Mouse (Mus musculus): ENCODE data around the gene St6galnac3. TPM values are rescaled to one million over a fixed set of nuclear protein-coding genes. Genes with fewer than 3 reads are reported as not detected.

Gene St6galnac3
- polyA plus RNA-seq, 1 experiment, result not detected

GRCm38 (mm10) chr3:153701172-153701571 is 23.8 kb downstream of the St6galnac3 start:
- Histone ChIP-seq H3K79me2 (ENCODE audit: control insufficient read depth, insufficient read depth) (no peaks in the 10 kb centered on the region), H3K79me3 (ENCODE audit: low read depth) (no peaks in the 10 kb centered on the region), H3K4me3 (ENCODE audit: insufficient read depth, poor library complexity, severe bottlenecking) (no peak overlapping the region), H3K27me3 (ENCODE audit: control insufficient read depth, insufficient read depth, insufficient read length) (no peaks in the 10 kb centered on the region), H3ac (ENCODE audit: control insufficient read depth, insufficient read length, low read depth) (no peak overlapping the region), H3K36me3 (ENCODE audit: control insufficient read depth, insufficient read depth) (no peaks in the 10 kb centered on the region)
- TF ChIP-seq CTCF (IDR thresholded peaks at IDR 0.05; ENCODE audit: control insufficient read depth, insufficient read depth, insufficient read length) (no peak), USF1 (IDR thresholded peaks at IDR 0.05; ENCODE audit: low read depth) (no peak), MYOD1 (IDR thresholded peaks at IDR 0.05; ENCODE audit: control insufficient read depth, insufficient read length, low read depth) (no peak), MYOG (IDR thresholded peaks at IDR 0.05; ENCODE audit: control insufficient read depth, extremely low read depth, insufficient read length) (no peak), FOSL1 (IDR thresholded peaks at IDR 0.05; ENCODE audit: insufficient read depth, low read length, poor library complexity, severe bottlenecking) (no peak), MAX (IDR thresholded peaks at IDR 0.05) (no peak), CEBPB (IDR thresholded peaks at IDR 0.05; ENCODE audit: low read depth) (no peak)

GRCm38 (mm10) chr3:153699086-153699485 is 25.9 kb downstream of the St6galnac3 start:
- H3K36me3 ChIP-seq (ENCODE audit: control insufficient read depth, insufficient read depth), result no peaks in the 10 kb centered on the region
- no peak overlapping the region for H3ac ChIP-seq (ENCODE audit: control insufficient read depth, insufficient read length, low read depth)
- H3K79me3 ChIP-seq (ENCODE audit: low read depth), result no peaks in the 10 kb centered on the region
- H3K79me2 ChIP-seq (ENCODE audit: control insufficient read depth, insufficient read depth), result no peaks in the 10 kb centered on the region
- no peak for TF ChIP-seq MYOD1 (IDR thresholded peaks at IDR 0.05; ENCODE audit: control insufficient read depth, insufficient read length, low read depth)
- no peak for TF ChIP-seq FOSL1 (IDR thresholded peaks at IDR 0.05; ENCODE audit: insufficient read depth, low read length, poor library complexity, severe bottlenecking)
- TF ChIP-seq MAX (IDR thresholded peaks at IDR 0.05), result no peak
- TF ChIP-seq MYOG (IDR thresholded peaks at IDR 0.05; ENCODE audit: control insufficient read depth, extremely low read depth, insufficient read length), result no peak
- no peak for TF ChIP-seq USF1 (IDR thresholded peaks at IDR 0.05; ENCODE audit: low read depth)
- TF ChIP-seq CTCF (IDR thresholded peaks at IDR 0.05; ENCODE audit: control insufficient read depth, insufficient read depth, insufficient read length), result no peak
- TF ChIP-seq CEBPB (IDR thresholded peaks at IDR 0.05; ENCODE audit: low read depth), result no peak
- no peaks in the 10 kb centered on the region for H3K27me3 ChIP-seq (ENCODE audit: control insufficient read depth, insufficient read depth, insufficient read length)
- H3K4me3 ChIP-seq (ENCODE audit: insufficient read depth, poor library complexity, severe bottlenecking), result no peak overlapping the region

- H3ac ChIP-seq (ENCODE audit: control insufficient read depth, insufficient read length, low read depth), result no peak overlapping the region
- no peaks in the 10 kb centered on the region for H3K79me2 ChIP-seq (ENCODE audit: control insufficient read depth, insufficient read depth)
- H3K4me3 ChIP-seq (ENCODE audit: insufficient read depth, poor library complexity, severe bottlenecking), result no peak overlapping the region
- TF ChIP-seq FOSL1 (IDR thresholded peaks at IDR 0.05; ENCODE audit: insufficient read depth, low read length, poor library complexity, severe bottlenecking), result no peak
- no peak for TF ChIP-seq USF1 (IDR thresholded peaks at IDR 0.05; ENCODE audit: low read depth)
- H3K36me3 ChIP-seq (ENCODE audit: control insufficient read depth, insufficient read depth), result no peaks in the 10 kb centered on the region
- no peaks in the 10 kb centered on the region for H3K27me3 ChIP-seq (ENCODE audit: control insufficient read depth, insufficient read depth, insufficient read length)
- no peaks in the 10 kb centered on the region for H3K79me3 ChIP-seq (ENCODE audit: low read depth)
Measured at GRCm38 (mm10) chr3:153692978-153693377, 32.0 kb downstream of the St6galnac3 start.

GRCm38 (mm10) chr3:153692206-153692813 is 32.7 kb downstream of the St6galnac3 start:
- H3K36me3 ChIP-seq (ENCODE audit: control insufficient read depth, insufficient read depth), result no peaks in the 10 kb centered on the region
- no peaks in the 10 kb centered on the region for H3K79me2 ChIP-seq (ENCODE audit: control insufficient read depth, insufficient read depth)
- H3K27me3 ChIP-seq (ENCODE audit: control insufficient read depth, insufficient read depth, insufficient read length), result no peaks in the 10 kb centered on the region
- no peak overlapping the region for H3K4me3 ChIP-seq (ENCODE audit: insufficient read depth, poor library complexity, severe bottlenecking)
- no peak overlapping the region for H3ac ChIP-seq (ENCODE audit: control insufficient read depth, insufficient read length, low read depth)
- H3K79me3 ChIP-seq (ENCODE audit: low read depth), result no peaks in the 10 kb centered on the region
- TF ChIP-seq USF1 (IDR thresholded peaks at IDR 0.05; ENCODE audit: low read depth), result no peak
- no peak for TF ChIP-seq FOSL1 (IDR thresholded peaks at IDR 0.05; ENCODE audit: insufficient read depth, low read length, poor library complexity, severe bottlenecking)
- no peak for TF ChIP-seq MAX (IDR thresholded peaks at IDR 0.05)
- no peak for TF ChIP-seq CTCF (IDR thresholded peaks at IDR 0.05; ENCODE audit: control insufficient read depth, insufficient read depth, insufficient read length)
- TF ChIP-seq MYOD1 (IDR thresholded peaks at IDR 0.05; ENCODE audit: control insufficient read depth, insufficient read length, low read depth), result no peak
- TF ChIP-seq MYOG (IDR thresholded peaks at IDR 0.05; ENCODE audit: control insufficient read depth, extremely low read depth, insufficient read length), result no peak
- no peak for TF ChIP-seq CEBPB (IDR thresholded peaks at IDR 0.05; ENCODE audit: low read depth)

- no peaks in the 10 kb centered on the region for H3K27me3 ChIP-seq (ENCODE audit: control insufficient read depth, insufficient read depth, insufficient read length)
- H3K79me3 ChIP-seq (ENCODE audit: low read depth), result no peaks in the 10 kb centered on the region
Measured at GRCm38 (mm10) chr3:153691537-153691936, 33.4 kb downstream of the St6galnac3 start.

GRCm38 (mm10) chr3:153690553-153690952 is 34.4 kb downstream of the St6galnac3 start:
- TF ChIP-seq MYOG (IDR thresholded peaks at IDR 0.05; ENCODE audit: control insufficient read depth, extremely low read depth, insufficient read length) (no peak), CEBPB (IDR thresholded peaks at IDR 0.05; ENCODE audit: low read depth) (no peak), FOSL1 (IDR thresholded peaks at IDR 0.05; ENCODE audit: insufficient read depth, low read length, poor library complexity, severe bottlenecking) (no peak), CTCF (IDR thresholded peaks at IDR 0.05; ENCODE audit: control insufficient read depth, insufficient read depth, insufficient read length) (no peak), MAX (IDR thresholded peaks at IDR 0.05) (no peak), USF1 (IDR thresholded peaks at IDR 0.05; ENCODE audit: low read depth) (no peak), MYOD1 (IDR thresholded peaks at IDR 0.05; ENCODE audit: control insufficient read depth, insufficient read length, low read depth) (no peak)
- Histone ChIP-seq H3K79me3 (ENCODE audit: low read depth) (no peaks in the 10 kb centered on the region), H3ac (ENCODE audit: control insufficient read depth, insufficient read length, low read depth) (no peak overlapping the region), H3K4me3 (ENCODE audit: insufficient read depth, poor library complexity, severe bottlenecking) (no peak overlapping the region), H3K36me3 (ENCODE audit: control insufficient read depth, insufficient read depth) (no peaks in the 10 kb centered on the region), H3K27me3 (ENCODE audit: control insufficient read depth, insufficient read depth, insufficient read length) (no peaks in the 10 kb centered on the region), H3K79me2 (ENCODE audit: control insufficient read depth, insufficient read depth) (no peaks in the 10 kb centered on the region)

More at GRCm38 (mm10) chr3:153691537-153691936, 33.4 kb downstream of the St6galnac3 start:
- H3K79me2 ChIP-seq (ENCODE audit: control insufficient read depth, insufficient read depth), result no peaks in the 10 kb centered on the region
- no peak overlapping the region for H3K4me3 ChIP-seq (ENCODE audit: insufficient read depth, poor library complexity, severe bottlenecking)
- H3K36me3 ChIP-seq (ENCODE audit: control insufficient read depth, insufficient read depth), result no peaks in the 10 kb centered on the region
- no peak overlapping the region for H3ac ChIP-seq (ENCODE audit: control insufficient read depth, insufficient read length, low read depth)
- no peak for TF ChIP-seq CTCF (IDR thresholded peaks at IDR 0.05; ENCODE audit: control insufficient read depth, insufficient read depth, insufficient read length)
- TF ChIP-seq USF1 (IDR thresholded peaks at IDR 0.05; ENCODE audit: low read depth), result no peak
- no peak for TF ChIP-seq CEBPB (IDR thresholded peaks at IDR 0.05; ENCODE audit: low read depth)
